Mouse (Mus musculus) sigmoid colon, adult 10 weeks (tissue): Measurements from ENCODE around the gene Chad. TPM values are rescaled to one million over a fixed set of nuclear protein-coding genes. Genes with fewer than 3 reads are reported as not detected.

Experiments used
- polyA plus RNA-seq: library from polyadenylated mRNA; stranded (reverse); fragments of 350-450 nt; fragmentation: Illumina TruSeq; extraction: RNeasy Lipid Tissue Mini Kit (QIAGEN cat#74804); gene quantifications from one replicate; pipeline ENCODE4 v1.2.3, GENCODE M21; 2014; ENCODE audit warnings: low read depth, low replicate concordance

Chad gene
- not detected for polyA plus RNA-seq

DNA sequence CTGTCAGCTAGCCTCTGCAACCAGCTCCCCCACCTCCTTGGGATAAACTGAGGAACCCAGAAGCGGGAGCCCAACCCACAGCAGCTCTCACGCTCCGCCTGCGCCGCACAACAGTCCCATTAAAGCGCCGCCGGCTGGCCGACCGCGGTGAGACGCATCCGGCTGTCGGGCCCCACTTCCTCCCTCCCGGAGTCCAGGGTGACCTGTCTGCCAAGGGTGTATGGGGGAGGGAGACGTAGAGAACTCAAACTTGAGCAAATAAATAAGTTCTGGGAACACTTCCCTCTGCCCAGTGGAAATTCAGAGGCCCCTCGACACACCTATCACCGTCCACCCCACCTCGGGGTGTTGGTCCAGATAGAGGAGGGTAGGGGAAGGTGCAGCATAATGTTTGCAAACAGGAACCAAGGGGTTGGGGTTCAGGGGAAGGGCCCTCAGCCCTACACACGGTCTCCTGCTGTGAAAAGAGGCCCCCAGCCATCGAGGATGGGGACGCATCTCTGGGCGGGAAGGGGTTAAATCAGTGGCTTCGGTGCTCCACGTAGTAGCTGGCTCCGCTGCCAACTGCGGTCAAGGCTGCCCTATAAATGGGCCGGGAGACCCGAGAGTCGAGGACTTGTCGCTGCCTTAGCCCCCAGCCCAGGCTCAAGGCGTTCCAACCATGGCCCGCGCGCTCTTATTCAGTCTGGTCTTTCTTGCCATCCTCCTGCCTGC lies at the start of gene Chad:
Chad (plus strand) TSS at position 611 of the 714 bp plus-strand sequence.

DNA sequence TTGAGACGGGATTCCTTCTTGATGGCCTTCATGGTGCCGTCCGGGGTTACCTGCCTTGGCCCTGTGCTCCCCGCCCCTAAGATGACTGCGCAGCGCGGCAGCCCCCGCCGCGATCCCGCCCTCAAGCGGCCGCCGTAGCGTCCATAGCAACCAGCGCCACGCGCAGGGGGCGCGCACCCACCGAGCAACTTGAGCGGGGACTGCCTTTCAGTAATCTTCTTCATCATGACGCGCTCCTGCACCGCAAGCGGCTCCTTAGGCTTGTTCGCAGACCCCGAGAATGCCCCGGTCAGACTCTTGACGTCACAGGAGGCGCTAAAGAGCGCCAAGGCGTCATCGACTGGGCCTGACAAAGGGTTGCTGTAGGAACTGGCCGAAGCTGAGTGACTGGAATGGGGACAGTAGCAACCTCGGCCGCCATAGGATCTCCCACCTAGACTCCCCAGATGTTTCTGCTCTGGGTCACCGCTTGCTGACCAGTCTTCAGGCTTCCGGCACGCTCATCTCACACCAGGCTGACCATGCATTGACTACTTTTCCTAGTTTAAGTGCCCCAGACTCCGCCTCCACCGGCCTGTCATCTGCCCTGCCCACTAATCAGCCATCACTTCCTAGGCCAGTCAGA lies 43.5 kb upstream of the Chad start, which contains the start of gene Mycbpap:
Mycbpap (minus strand) TSS at position 524 of the 625 bp plus-strand sequence.

DNA sequence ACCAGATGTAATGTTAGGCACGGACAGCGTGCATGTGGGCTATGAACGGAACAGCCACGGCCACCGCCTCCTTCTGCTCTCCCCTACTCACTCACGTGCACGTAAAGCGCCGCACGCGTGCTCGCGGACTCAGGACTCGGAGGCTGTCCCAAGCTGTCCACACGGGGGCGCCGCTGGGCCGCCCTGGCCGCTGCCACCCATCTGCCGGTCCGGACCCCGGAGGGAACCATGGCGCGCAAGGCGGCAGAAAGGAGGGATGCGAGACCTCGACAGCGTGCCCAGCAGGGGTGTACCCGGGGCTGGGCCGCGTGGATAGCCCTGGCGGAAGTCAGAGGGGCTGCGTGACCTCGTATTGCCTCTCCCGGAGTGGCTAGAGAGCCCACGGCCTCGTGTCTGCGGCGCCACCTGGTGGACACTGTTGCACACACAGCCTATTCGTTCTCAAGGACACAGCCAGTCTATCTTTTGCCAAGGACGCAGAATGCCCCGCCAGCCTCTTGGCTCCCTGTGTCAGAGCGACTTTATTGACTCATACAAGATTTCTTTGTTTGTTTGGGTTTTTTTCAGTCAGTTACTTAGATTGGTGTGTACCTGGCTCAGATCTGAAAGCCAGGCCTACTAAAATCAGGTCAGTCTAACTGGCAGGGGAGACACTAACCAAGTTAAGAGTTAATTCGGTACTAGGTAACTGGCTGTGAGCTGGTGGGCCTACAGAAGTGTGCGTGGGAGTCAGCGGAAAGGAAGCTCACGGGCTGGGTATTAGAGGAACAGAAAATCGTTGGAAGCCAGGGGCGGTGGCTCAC lies 15.8 kb upstream of the Chad start, which contains the start of gene Rsad1:
Rsad1 (minus strand) TSS at position 368 of the 803 bp plus-strand sequence.

DNA sequence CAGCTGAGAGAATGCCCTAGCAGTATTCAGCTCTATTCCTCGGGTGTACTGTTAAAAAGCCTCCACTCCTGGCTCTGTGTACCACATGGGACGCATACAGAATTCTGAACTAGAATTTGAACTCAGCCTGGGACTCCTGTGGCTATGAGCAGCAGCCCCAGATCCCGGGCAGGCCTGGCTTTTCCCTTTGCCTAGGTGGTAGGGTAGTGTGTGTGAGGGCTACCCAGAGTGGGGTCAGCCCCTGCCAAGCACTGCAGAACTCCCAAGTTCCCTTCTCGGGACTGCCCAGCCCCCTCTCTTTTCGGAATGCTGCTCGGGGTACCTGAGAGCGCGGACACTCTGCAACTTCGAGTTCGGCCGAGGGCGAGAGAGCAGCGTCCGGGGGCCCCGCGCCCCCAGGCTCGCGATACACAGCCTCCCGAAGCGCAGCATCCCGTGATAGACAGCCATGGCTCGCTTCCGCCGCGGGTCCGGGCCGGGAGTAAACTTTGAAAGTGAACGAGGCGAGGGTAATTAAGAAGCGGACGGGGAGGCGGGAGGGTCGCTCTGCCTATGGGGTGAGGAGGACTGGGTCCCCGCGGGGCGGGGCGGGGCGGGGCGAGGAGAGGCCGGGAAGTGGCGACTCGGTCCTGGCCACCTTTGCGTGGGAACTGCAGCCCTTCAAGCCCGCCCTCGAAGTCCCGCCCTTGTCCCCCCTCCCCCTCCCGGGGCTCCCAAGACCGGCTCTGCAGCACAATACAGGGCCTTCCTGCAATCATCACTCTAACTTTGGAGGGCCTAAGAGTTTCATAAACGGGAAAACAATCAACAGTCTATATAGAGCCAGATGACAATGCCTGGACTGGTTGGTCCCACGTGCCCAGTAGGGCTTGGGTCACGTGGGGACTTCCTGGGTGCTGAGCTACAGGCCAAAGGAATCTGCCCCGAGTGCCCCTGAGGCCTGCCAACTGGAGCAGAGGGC lies 36.8 kb downstream of the Chad start, which contains the start of gene Acsf2:
Acsf2 (minus strand) TSS at position 551 of the 961 bp plus-strand sequence.

Other genes starting within 250 kb of the Chad start
- gene Luc7l3, start 243.1 kb upstream of the Chad start, polyA plus RNA-seq: 403 TPM
- 66.3 TPM for gene Ankrd40, start 237.0 kb upstream of the Chad start, polyA plus RNA-seq
- 21.5 TPM for gene Abcc3, start 172.1 kb upstream of the Chad start, polyA plus RNA-seq
- gene Cacna1g, start 90.8 kb upstream of the Chad start, polyA plus RNA-seq: 0.41 TPM
- not detected for gene Spata20, start 78.9 kb upstream of the Chad start, polyA plus RNA-seq
- gene Epn3, start 65.1 kb upstream of the Chad start, polyA plus RNA-seq: 1.7 TPM
- 0.88 TPM for gene Mycbpap, start 43.3 kb upstream of the Chad start, polyA plus RNA-seq
- gene Rsad1, start 15.8 kb upstream of the Chad start, polyA plus RNA-seq: 6.4 TPM
- 38.9 TPM for gene Acsf2, start 36.8 kb downstream of the Chad start, polyA plus RNA-seq
- gene Lrrc59, start 64.7 kb downstream of the Chad start, polyA plus RNA-seq: 60.4 TPM
- gene Mrpl27, start 88.7 kb downstream of the Chad start, polyA plus RNA-seq: 16.2 TPM
- gene Eme1, start 88.9 kb downstream of the Chad start, polyA plus RNA-seq: not detected
- 0.60 TPM for gene Xylt2, start 112.5 kb downstream of the Chad start, polyA plus RNA-seq
- gene Gm11541, start 139.5 kb downstream of the Chad start, polyA plus RNA-seq: not detected
- gene Cdc34b, start 176.7 kb downstream of the Chad start, polyA plus RNA-seq: not detected
- not detected for gene Tmem92, start 217.7 kb downstream of the Chad start, polyA plus RNA-seq